Mouse (Mus musculus) thymus, postnatal 25 days (tissue): ENCODE results near the gene Rspo1.
A peak's percentile ranks its signal among the peaks of the same experiment; 100 is the strongest.
"Not testable (repeated sequence)": the region's sequence is repeated elsewhere in the genome, so short reads cannot be mapped to it uniquely, and the experiment has no call there.

Source experiments
- DNase-seq: peaks from one replicate; pipeline ENCODE4 v3.0.0; 2022

Gene Rspo1

DNA sequence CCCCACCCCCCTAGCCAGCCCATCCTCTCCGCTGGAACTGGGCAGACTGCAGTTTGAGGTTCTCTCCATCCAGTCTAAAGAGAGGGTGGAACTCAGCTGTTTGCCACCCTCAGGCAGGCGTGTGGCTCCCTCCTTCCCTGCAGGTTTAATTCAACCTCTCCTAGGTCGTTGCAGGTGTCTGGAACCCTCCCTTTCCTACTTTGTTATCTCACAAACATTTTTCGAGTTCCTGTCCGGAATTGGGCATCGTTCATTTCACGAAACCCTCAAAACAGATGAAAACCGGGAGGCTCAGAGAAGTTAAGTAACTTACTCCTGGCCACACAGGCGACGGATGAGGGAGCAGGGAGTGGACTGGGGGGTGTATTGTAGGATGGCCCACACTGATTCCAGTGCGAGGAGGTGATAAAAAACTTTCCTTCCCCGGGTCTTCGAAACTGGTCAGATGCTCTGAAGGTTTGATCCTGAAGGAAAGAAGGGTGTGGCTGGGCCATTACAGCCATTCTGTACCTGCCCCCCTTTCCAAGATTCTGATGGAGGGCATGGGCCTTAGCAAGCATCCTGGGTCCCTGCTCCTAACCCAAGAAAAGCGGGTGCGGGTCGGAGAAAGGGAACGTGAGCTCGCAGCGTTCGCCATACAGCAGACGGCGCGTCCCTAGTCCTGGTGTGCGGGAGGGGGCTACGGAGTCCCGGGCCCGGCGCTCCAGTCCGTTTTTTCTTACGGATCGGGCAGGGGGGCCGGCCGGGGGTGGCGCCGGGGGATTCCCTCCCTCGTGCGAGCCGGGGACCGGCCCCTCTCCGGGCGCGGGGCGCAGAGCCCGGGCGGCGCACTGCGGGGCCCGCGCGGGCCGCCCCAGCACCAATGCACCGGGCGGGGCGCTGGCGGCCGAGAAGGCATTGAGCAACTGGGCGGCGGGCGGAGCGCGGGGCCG, at the start of gene Rspo1:
Rspo1 (plus strand) TSS at position 760 of the 932 bp plus-strand sequence.
- no peak for DNase-seq

- DNase-seq, result peak; percentile 92
These were observed 49.4 kb upstream of the Rspo1 start, which contains the start of gene 9930104L06Rik for GRCm38 (mm10) chr4:124936613-124937471. 9930104L06Rik (plus strand) TSS chr4:124937048.

DNA sequence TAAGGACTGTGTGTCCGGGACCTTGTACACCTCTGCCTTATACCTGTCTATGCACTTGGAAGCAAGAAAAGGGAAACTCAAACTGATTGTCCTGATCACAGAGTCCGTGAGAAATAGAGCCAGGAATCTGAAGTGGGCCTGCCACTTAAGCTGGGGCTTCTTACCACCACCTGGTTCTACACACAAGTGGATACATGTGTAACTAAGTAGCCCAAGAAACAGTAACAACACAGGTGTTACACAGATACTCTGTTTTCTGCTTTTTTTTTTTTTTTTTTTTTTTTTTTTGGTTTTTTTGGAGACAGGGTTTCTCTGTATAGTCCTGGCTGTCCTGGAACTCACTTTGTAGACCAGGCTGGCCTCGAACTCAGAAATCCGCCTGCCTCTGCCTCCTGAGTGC, 47.0 kb upstream of the Rspo1 start, which contains the start of gene Cdca8:
Cdca8 (minus strand) TSS at position 101 of the 400 bp plus-strand sequence.
- not testable (repeated sequence) for DNase-seq

DNA sequence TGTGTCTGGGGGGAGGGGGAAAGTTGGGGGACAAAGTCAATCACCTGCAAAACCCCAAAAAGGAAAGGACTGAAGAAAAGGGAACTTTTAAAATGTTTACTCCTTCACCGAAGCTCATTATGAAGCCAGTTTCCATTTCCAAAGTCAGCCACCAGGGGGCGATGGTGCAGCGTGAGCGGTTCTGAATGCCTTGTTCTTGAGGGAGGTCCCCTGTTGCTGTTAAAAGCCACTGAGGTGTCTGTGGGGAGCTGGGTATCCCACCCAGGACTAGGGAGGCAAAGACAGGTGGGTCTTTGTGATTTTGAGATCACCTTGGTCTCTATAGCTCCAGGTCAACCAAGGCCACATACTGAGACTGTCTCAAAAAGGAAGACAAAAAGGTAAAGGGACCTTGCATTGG, 43.2 kb upstream of the Rspo1 start:
- peak; percentile 78 for DNase-seq

GRCm38 (mm10) chr4:124943781-124944180, 42.4 kb upstream of the Rspo1 start:
- DNase-seq, result no peak

DNA sequence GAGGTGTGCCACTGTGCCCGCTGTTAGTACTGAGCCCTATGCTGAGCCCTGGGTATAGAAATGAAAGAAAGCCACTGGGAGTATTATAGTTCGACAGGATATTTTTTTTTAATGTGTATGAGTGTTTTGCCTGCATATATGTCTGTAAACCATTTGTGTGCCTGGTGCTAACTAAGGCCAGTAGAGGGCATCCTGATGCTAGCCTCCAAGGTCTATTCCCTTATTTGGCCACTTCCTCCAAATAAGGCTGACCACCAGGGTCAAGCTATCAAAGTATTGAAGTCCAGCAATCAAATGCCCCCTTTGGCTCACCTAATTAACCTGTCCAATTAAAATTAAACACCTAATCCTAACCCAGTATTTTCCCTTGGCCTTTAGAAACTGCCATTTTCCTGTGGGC, 41.3 kb upstream of the Rspo1 start:
- no peak for DNase-seq

DNA sequence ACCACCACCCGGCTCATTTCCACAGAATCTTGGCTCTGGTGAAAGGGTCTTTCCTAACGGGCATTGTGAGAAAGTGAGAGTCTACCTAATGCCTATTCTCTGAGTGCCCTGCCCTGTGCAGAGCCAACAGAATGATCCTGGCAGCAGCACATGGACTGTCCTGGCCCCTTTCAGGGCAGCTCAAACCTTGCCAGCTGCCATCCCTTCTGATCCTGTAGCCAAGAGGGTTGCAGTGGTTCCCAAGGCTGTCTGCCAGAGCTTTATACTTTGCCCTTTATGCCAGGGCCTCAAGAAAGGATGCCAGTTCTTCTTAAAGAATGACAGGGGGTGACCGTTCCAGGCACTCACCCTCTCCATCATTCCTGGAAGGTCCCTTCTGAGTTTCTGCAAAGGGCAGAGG, 36.7 kb upstream of the Rspo1 start:
- no peak for DNase-seq

DNA sequence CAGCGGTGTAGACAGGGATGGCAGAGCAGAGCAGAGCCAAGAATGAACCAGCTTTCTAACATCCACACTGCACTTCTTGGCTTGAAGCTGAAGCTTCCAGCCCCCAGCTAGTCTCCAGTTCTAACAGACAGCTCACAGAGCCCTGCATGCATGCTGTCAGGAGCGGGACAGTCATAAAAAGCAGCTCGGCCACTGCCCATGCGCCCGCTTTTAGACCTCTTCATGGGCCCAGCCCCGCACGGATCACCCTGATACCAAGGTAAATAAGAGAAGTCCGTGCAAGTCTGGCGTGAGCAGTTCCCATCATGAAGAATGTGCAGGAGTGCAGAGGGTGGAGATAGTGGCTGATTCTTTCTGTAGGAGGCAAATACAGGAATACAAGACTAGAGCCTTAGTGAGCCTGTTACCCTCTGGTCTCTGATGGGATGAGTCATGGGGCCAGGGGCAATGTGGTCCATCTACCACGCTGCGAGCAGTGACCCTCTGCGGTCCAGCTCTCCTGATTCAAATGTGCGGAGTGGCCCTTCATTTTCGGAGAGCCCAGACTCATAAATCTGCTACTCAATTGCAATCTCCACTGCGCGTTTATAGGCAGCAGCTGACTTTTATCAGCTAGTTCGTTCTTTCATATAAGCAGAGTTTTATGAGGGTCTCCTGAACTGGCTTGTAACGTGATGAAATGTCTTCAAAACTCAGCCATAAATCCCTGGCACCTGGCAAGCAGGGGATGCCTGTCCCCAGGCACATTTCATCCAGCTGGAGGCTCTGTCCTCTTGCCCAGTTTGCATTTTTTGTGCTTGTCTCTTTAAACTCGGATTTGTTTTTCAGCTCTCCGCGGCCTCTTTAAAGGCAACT, 35.8 kb upstream of the Rspo1 start:
- DNase-seq, result no peak

- DNase-seq, result no peak
These were observed 35.2 kb upstream of the Rspo1 start for GRCm38 (mm10) chr4:124951036-124951433.

GRCm38 (mm10) chr4:124953546-124953945, 32.7 kb upstream of the Rspo1 start:
- no peak for DNase-seq

DNA sequence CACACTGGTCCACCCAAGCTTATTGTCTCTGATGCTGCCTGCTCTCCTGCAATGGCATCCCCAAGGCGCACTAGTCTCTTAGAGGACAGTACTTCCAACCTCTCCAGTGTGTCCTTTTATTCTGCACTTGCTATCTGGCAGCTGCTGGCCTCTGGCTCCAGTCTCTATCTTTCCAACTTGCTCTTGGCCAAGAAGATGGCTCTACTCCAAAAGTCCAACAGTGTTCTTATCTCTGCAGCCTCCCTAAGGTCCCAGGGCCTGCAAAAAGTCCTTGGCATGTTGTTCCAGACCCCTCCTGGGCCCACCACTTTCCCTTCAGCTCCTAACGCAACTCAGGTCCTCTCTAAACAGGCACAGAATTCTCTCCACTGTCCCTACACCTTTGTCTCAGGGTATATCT, 28.9 kb upstream of the Rspo1 start:
- no peak for DNase-seq

DNA sequence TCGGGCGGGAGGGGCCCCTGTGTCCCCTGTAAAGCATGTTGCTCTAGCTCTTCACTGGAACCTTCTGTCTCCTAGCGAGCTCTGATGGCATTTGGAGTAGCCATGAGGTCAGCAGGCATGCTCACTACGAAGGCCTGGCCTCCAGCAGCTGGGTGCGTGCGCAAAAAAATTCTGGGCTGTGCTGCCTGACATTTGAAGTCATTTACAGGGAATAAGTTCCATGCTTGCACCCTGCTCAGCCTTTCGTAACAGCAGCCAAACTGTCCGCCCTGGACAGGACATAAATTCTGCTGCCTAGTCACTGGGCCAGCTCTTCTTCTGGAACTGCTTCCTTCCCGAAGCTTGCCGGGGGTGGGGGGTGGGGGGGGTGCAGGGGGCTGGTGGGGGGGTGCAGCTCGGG, 27.2 kb upstream of the Rspo1 start:
- no peak for DNase-seq

DNA sequence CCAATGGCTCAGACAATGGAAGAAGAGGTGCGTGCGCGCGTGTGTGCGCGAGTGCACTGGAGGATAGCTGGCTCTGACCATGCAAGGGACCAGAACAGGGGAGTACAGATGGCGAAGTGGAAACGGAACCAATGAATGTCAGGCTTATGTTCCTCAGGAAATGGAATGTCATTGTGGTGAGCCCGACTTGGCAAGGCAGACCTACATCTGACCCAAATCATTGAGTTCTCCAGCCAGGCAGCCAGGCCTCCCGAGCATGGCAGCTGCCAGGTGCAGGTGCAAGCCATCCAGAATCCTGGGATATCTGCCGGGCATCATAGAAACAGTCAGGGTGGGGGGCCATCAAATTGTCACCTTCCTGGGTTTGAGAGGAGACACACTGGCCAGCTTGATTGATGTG, 25.3 kb upstream of the Rspo1 start:
- DNase-seq, result no peak

DNA sequence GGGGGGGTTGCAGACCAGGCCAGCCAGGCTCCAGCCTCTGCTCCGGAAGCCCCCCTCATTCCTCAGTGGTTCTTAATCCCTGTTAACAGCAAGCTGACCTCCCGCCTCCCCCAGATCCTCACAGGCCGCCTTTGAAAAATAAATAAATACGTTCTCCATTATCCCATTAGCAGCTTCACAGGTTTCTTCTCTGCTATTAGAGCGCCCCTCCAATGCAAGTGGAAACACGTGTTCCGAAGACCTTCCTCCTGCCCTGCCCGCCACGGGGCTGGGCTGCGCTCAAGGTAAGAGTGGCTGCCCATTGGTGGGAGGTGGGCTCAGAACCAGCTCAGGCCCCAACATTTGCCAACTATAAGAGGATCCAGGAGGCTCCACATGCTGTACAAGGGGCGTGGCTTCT, 23.7 kb upstream of the Rspo1 start:
- DNase-seq, result no peak

DNA sequence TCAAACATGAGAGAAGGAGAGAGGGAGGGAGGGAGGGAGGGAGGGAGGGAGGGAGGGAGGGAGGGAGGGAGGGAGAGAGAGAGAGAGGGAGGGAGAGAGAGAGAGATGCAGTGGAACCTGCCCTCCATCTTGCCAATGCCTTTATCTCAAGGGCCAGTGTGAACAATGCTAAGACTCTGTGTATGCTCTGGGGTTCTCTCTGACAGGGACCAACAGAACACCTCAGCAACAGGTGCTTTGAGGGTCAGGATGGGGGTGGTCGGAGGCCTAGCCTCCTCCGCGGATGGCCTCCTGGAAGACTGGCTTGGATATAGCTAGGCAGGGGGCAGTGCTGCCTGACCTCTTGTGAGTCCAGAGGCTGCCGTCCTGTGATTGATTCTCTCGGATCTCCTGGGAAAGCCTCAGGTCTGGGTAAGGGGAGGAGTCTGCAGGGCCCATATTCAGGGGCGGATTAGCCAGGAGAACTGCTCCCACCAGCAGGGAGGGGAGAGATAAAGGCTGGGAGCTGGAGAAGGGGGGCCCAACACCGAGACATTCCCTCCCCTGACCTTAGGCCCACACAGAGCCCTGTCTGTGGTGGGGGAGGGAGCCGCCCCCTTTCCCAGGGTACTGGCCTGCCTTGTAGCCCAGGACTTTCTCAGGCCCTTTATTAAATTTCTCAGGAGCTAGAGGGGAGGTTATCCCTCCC, 21.2 kb upstream of the Rspo1 start:
- DNase-seq, result no peak

- DNase-seq, result no peak
These were observed 17.5 kb upstream of the Rspo1 start for GRCm38 (mm10) chr4:124968711-124969110.

- no peak for DNase-seq
These were observed 16.9 kb upstream of the Rspo1 start for GRCm38 (mm10) chr4:124969219-124969848.

DNA sequence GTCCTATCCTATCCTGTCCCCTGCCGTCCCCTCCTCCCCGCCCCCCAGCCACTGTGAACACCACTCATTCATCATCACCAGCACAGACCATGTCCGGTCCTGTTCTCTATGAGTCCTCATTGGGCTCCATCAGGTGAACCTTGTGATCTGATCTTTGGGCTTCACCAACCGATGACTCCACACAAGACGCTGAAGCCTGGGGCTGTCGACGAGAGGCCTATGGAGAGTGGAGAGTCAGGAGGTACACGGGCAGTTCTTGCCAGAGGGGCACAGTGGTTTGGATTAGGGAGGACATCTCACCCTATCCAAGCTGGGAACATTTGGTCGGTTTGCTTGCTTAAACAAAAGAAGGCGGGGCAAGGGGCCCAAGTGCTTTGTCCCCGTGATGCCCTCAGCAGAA, 16.0 kb upstream of the Rspo1 start:
- no peak for DNase-seq

- DNase-seq, result no peak
These were observed 15.6 kb upstream of the Rspo1 start for GRCm38 (mm10) chr4:124970677-124971076.

DNA sequence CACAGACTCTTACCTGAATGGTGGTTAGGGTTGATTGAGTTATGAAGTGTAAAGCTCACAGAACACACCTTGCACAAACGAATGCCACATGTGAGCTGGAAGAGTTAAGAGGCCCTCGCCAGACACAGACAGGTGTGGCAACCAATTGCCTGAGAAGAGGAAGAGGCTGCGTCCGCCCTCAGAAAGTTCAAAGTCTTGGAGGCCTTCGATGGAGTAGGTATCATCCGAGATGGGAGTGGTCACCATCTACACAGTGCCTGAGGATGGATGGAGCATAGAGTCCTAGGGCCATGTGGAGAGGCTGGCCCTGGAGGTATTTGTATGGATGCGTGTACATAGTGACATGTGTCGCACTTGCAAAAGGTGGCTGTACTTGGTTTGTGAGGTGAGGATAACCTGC, 15.1 kb upstream of the Rspo1 start:
- no peak for DNase-seq

- no peak for DNase-seq
These were observed 13.9 kb upstream of the Rspo1 start for GRCm38 (mm10) chr4:124972316-124972715.

DNA sequence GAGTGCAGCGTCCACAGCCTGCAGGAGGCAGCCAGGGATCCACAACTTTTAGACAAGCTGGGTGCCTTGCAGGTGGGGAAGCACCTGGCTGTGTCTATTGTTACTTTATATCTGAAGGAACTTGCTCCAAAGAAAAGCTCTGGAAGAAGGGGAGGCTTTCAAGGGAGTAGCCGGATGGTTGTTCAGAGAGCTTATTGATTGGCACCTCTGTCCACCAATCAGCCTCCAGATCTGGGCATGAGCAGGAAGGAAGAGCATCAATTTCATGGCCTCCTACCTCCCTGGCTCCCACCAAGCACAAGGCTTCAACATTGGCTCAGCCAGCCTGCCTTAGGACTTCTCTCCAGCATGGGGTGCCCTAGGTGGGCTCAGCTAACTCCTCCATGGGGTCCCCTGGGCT, 12.9 kb upstream of the Rspo1 start:
- DNase-seq, result no peak
